Mouse (Mus musculus) CH12.LX (cell line): ENCODE measurements around the gene Sncb.

Experiments
- CTCF ChIP-seq, 2 experiments: IDR thresholded peaks in 1 of 2; conservative IDR thresholded peaks in 1 of 2; 2 replicates each; pipeline ENCODE4 v1.5.1; 2011 to 2012; ENCODE audit warnings: low read depth in 2 of 2, low read length in 2 of 2, improper control_type of control experiment in 1 of 2, inconsistent platforms in 1 of 2, mild to moderate bottlenecking in 1 of 2, moderate library complexity in 1 of 2
- EP300 ChIP-seq: IDR thresholded peaks from 2 replicates; pipeline ENCODE4 v1.6.1; 2011; ENCODE audit warnings: low read length, improper control_type of control experiment
- KAT2A ChIP-seq: IDR thresholded peaks from 2 replicates; pipeline ENCODE4 v1.6.1; 2012; ENCODE audit warnings: low read length, improper control_type of control experiment, inconsistent platforms; ENCODE audit not compliant: insufficient replicate concordance
- MAFK ChIP-seq: IDR thresholded peaks from 2 replicates; pipeline ENCODE4 v1.6.1; 2011; ENCODE audit warnings: low read length, improper control_type of control experiment; ENCODE audit not compliant: insufficient replicate concordance
- MAX ChIP-seq: IDR thresholded peaks from 2 replicates; pipeline ENCODE4 v1.6.1; 2011; ENCODE audit warnings: low read length, improper control_type of control experiment
- SIN3A ChIP-seq: IDR thresholded peaks from 2 replicates; pipeline ENCODE4 v1.6.1; 2012; ENCODE audit warnings: low read length, improper control_type of control experiment, inconsistent platforms
- TCF12 ChIP-seq: IDR thresholded peaks from 2 replicates; pipeline ENCODE4 v1.6.1; 2014; ENCODE audit warnings: low read depth, mild to moderate bottlenecking, inconsistent platforms, low read length, improper control_type of control experiment

- no peak for TF ChIP-seq SIN3A
- no peak for TF ChIP-seq EP300
- no peak for TF ChIP-seq KAT2A
- no peak for TF ChIP-seq MAX
- no peak for TF ChIP-seq CTCF (conservative IDR thresholded peaks at IDR 0.05 in 1 of 2, IDR thresholded peaks at IDR 0.05 in 1 of 2; ENCODE audit: low read depth in 2 of 2, low read length in 2 of 2)
- TF ChIP-seq TCF12, result no peak
- TF ChIP-seq MAFK, result no peak
Measured at GRCm38 (mm10) chr13:54736931-54737330, 29.5 kb downstream of the Sncb start.
